Mouse (Mus musculus) heart, postnatal 4 days (tissue): ENCODE measurements around the gene Flot1. TPM values are rescaled to one million over a fixed set of nuclear protein-coding genes. Genes with fewer than 3 reads are reported as not detected.

ENCODE experiments used
- DNase-seq: peaks from one replicate; pipeline ENCODE4 v3.0.0; 2021
- total RNA-seq, 2 experiments: library from RNA; stranded (reverse); gene quantifications; 2 replicates each; pipeline ENCODE4 v1.2.3; 2021

Flot1 gene
- total RNA-seq, 2 experiments from 2014 or later = 97.8 to 105 TPM

DNA sequence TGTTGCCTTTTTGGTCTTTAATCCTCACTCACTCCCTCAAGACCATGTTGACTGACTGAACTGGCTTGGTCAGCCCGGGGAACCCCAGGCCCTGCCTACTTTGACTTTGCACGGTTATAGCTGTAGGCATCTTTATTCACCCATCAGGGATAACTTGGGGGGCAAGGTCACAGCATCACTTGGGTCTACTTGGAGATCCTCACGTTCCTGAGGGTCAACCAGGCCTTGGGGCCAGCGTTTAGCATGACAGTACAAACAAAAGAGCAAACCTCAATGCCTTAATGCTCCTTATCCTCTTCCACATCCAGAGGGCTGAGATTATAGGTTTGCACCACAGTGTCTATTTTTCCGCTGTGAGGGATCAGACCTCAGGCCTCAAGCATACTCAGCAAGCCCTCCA, 10.7 kb upstream of the Flot1 start:
- DNase-seq = no peak

- DNase-seq = no peak
These were observed 10.3 kb upstream of the Flot1 start for GRCm38 (mm10) chr17:35812736-35813135.

GRCm38 (mm10) chr17:35813245-35813647, 9.8 kb upstream of the Flot1 start:
- peak; percentile 98 for DNase-seq

- DNase-seq = no peak
These were observed 9.4 kb upstream of the Flot1 start for GRCm38 (mm10) chr17:35813653-35814052.

DNA sequence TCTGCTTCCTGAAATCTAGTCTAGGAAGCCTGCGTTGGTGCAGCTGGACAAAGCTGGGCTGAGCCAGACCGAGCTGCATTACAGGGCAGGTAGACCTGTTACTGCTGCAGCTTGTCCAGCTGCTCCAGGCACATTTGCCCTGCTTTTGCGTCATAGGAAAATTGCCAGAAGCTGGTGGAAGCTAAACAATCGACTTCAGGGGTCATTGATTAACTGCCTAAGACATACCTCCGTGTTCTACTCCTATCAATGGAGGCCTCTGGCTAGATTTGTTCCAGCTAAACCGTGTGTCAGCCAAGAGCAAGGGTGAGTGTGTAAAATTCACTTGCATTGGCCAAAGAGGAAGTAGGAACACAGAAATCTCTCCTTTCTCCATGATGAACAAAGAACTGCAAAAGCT, 8.4 kb upstream of the Flot1 start:
- DNase-seq = no peak

GRCm38 (mm10) chr17:35815836-35816235, 7.2 kb upstream of the Flot1 start:
- DNase-seq = no peak

DNA sequence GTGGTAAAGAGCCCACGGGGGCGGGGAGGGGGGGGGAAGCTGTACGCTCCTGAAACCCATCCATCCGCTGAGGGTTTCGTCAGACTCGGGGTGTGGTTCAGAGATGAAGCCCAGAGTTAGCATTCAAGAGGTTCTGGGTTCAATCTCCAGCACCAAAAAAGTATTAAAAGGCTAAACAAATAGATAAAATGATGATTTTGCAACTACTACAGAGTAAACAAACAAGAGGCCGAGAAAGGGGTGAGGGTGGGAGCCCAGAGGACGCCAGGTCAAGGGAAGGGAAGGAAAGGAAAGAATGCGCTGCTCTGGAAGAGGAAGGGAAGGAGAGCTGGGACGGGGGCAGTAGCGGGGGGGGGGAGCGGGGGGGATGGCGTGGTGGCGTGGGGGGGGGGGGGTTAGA, 6.3 kb upstream of the Flot1 start:
- no peak for DNase-seq

DNA sequence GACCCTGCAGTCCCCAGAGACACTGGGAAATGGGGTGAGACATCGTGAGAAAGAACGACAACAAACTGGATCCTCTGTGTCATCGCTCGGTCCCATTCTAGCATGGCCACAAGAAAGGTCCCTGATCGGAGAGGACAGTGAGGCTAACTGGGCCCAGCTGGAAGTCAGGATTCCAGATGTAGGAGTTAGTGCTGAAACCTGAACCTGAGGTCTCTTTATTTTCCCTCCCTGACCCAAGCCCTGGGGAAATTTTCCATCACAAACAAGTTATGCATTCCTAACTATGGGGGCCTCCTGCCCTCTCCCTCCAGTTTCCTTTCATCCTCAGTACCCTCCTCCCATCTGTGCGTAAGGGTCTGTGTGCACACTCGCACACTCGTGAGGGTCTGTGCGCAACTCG, 5.8 kb upstream of the Flot1 start:
- no peak for DNase-seq

GRCm38 (mm10) chr17:35820111-35820510, 2.9 kb upstream of the Flot1 start:
- DNase-seq = no peak

- peak; percentile 90 for DNase-seq
These were observed 1.3 kb upstream of the Flot1 start, which contains the start of gene Ier3 for GRCm38 (mm10) chr17:35821439-35822430. TSS of gene Ier3 (plus strand) at chr17:35821684.

DNA sequence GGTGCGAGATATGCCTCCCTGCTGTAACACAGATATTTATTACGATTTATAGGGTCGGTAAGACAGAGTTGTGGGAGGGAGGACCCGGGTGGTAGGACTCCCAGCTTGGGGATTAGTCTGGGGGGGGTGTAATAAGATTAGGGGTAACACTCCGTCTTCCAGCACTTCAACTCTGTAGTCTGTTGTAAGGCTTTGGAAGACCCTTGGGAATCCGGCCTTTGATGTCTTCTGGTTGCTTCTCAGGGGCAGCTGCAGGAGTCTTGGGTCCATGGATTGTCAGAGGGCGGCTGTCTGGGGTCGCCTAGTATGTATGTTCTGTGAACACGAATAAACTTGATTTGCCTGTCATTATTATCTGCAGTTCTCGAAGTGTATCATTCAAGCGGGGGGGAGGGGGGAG, 466 bp upstream of the Flot1 start:
- DNase-seq = no peak

GRCm38 (mm10) chr17:35824402-35824801, 1.4 kb downstream of the Flot1 start:
- no peak for DNase-seq

DNA sequence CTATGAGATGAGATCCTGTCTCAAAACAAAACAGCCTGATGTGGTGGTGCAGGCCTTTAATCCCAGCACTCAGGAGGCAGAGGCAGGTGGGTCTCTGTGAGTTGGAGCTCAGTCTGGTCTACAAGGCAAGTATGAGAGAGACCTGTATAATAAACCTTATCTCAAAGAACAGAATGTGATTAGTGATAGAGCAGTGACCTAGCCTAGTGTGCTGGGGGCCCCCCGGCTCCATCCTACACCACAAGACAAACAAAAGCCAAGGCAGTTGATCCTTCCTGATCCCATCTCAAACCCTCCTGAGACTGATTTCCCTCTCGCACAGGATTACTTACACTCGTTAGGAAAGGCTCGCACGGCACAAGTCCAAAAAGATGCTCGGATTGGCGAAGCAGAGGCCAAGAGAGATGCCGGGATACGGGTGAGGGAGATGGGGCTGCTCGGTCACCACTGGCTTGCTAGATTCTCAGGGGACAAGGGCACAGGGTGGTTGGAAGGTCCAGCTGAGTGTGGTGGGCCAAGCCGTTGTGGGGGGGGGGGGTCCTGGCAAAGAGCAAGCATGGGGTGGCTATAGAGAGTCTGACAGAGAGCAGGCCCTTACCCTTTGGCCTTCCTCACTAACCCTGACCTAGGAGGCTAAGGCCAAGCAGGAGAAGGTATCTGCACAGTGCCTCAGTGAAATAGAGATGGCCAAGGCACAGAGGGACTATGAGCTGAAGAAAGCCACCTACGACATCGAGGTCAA, 2.2 kb downstream of the Flot1 start:
- no peak for DNase-seq

- DNase-seq = peak; percentile 92
These were observed 6.7 kb downstream of the Flot1 start for GRCm38 (mm10) chr17:35829737-35830136.

GRCm38 (mm10) chr17:35832400-35833238, 9.6 kb downstream of the Flot1 start:
- DNase-seq = no peak

- no peak for DNase-seq
These were observed 10.3 kb downstream of the Flot1 start for GRCm38 (mm10) chr17:35833239-35833751.

DNA sequence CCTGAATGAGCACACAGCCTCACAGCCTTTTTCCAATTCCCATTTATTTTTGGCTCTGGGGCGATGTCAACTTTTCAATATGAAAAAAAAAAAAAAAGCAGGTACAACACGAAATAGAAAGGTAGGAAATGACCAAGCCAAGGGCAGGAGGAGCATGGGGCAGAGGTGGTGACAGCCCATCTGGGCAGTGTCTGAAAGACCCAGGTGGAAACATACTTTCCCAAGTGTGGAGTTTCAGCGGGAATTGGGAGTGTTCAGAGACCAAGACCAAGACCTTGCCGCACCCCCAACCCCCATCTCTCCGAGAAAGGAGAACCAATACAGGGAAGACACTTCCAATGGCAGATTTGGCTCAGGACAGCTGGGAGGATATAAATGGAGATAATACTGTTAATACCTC, 10.9 kb downstream of the Flot1 start:
- DNase-seq = no peak

DNA sequence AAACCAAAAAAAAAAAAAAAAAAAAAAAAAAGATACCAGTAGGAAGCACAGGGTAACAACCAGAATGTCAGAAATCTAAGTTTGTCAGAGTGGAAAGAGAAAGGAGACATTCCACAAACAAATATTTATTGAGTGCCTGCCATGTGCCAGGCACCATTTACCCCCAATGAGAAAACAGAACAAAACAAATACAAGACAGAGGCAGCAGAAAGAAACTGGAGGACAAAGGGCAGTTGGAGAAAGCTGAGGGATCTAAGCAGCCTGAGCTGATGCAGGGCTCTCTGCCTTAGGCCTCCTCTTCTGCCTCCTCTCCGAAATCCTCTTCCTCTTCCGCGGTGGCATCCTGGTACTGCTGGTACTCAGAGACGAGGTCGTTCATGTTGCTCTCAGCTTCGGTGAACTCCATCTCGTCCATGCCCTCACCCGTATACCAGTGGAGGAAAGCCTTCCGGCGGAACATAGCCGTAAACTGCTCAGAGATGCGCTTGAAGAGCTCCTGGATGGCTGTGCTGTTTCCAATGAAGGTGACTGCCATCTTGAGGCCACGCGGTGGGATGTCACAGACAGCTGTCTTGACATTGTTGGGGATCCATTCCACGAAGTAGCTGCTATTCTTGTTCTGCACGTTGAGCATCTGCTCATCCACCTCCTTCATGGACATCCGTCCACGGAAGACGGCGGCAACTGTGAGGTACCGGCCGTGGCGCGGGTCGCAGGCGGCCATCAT, 11.8 kb downstream of the Flot1 start:
- no peak for DNase-seq

- DNase-seq = no peak
These were observed 12.6 kb downstream of the Flot1 start for GRCm38 (mm10) chr17:35835424-35836140.

DNA sequence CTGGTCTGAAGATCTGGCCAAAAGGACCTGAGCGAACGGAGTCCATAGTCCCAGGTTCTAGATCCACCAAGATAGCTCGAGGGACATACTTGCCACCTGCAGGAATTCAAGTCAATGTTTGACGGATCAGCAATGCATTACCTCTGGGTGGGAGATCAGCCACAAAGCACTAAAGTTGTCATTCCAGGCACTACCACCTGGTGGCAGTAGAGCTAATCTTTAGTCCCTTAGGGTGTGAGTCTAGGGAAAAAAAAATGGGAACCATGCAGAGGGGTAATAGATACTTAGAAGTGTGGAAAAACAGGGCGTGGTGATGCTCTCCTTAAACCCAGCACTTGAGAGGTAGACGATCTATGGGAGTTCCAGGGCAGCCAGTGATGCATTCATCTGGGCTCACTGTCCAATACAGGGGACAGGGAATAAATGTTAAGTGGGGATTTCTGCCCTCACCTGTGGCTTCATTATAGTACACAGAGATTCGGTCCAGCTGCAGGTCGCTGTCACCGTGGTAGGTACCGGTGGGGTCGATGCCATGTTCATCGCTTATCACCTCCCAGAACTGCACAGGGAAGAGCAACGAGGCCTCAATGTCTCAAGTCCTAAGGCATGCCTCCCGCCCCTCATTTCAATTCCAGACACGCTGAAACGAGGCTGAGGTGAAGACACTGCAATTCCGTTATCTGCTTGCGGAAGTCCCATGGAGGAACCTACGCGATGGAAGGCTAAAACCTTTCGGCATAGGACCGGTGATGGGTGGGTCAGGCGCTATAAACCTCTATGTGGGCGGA, 13.3 kb downstream of the Flot1 start:
- peak; percentile 93 for DNase-seq
